Mouse (Mus musculus): ENCODE data around the gene Ankrd44. TPM values are rescaled to one million over a fixed set of nuclear protein-coding genes. Genes with fewer than 3 reads are reported as not detected.
A peak's percentile ranks its signal among the peaks of the same experiment; 100 is the strongest.

Ankrd44 gene
- total and polyA plus RNA-seq, 3 experiments = 10.2 to 10.7 (median 10.2) TPM

DNA sequence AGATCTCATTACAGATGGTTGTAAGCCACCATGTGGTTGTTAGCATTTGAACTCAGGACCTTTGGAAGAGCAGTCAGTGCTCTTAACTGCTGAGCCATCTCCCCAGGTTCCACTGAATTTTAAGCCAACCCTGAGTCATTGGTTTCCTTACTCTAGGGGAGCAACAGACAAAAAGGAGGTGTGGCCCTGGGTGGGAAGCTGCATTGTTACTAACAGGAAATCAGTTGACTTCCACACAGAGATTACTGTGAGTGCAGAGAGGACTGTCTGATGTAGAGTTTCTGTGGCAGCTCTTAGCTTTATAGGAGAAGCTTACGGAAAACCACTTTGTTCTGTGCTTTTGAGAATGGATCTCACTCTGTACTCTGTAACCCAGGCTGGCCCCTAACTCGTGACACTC is 8.7 kb upstream of the Ankrd44 start:
- peak in 1 of 2 experiments; percentile 17 for DNase-seq
- H3K9ac ChIP-seq (ENCODE audit: low read depth, low read length) = no peak overlapping the region
- intact Hi-C loops (cut with DNase I) = no loop called here
- H3K36me3 ChIP-seq (ENCODE audit: control insufficient read depth, insufficient read depth, low read length) = no peaks in the 10 kb centered on the region
- no peak overlapping the region for H3K27ac ChIP-seq
- peaks cover 1% of the 10 kb centered on the region for H3K4me1 ChIP-seq (ENCODE audit: control insufficient read depth, insufficient read depth, low read length)
- no peaks in the 10 kb centered on the region for H3K79me2 ChIP-seq (replicated peaks; ENCODE audit: control insufficient read depth, insufficient read depth, low read length)
- WGBS = 34% methylated on average over 2 of the region's 2 CpGs
- no peak for TF ChIP-seq CTCF (IDR thresholded peaks at IDR 0.05)
- no peak for TF ChIP-seq EP300 (IDR thresholded peaks at IDR 0.05; ENCODE audit: insufficient read depth, low read depth, low read length)
- TF ChIP-seq POLR2A (IDR thresholded peaks at IDR 0.05; ENCODE audit: insufficient read depth, low read depth, low read length) = no peak
- no peak overlapping the region for H3K4me3 ChIP-seq
- H3K27me3 ChIP-seq (ENCODE audit: control insufficient read depth, insufficient read depth, low read length) = no peaks in the 10 kb centered on the region

DNA sequence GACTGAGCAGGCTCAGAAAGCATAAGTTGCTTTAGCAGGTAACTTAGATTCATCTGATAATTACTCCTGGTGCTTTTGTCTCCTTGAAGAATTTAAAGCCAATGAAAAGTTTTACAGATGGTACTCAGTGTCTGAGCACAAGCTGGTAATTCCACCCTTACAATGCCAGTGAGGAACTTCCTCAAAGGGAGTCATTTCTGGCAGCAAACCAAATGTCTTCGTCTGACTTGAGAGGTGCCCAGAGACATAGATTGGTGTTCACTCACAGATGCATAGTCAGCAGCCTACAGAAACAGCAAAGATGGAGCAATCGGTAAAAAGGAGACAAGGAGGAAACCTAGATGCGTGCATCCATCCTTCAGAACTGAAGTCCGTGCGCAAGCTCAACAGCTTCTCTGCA is 7.5 kb upstream of the Ankrd44 start:
- no peak overlapping the region for H3K9ac ChIP-seq (ENCODE audit: low read depth, low read length)
- intact Hi-C loops (cut with DNase I) = no loop called here
- peaks cover 1% of the 10 kb centered on the region for H3K4me1 ChIP-seq (ENCODE audit: control insufficient read depth, insufficient read depth, low read length)
- TF ChIP-seq CTCF (IDR thresholded peaks at IDR 0.05) (no peak), EP300 (IDR thresholded peaks at IDR 0.05; ENCODE audit: insufficient read depth, low read depth, low read length) (no peak), POLR2A (IDR thresholded peaks at IDR 0.05; ENCODE audit: insufficient read depth, low read depth, low read length) (no peak)
- H3K36me3 ChIP-seq (ENCODE audit: control insufficient read depth, insufficient read depth, low read length) = no peaks in the 10 kb centered on the region
- H3K79me2 ChIP-seq (replicated peaks; ENCODE audit: control insufficient read depth, insufficient read depth, low read length) = no peaks in the 10 kb centered on the region
- WGBS = 80% methylated on average over 5 of the region's 5 CpGs
- H3K4me3 ChIP-seq = no peak overlapping the region
- H3K27me3 ChIP-seq (ENCODE audit: control insufficient read depth, insufficient read depth, low read length) = no peaks in the 10 kb centered on the region
- no peak overlapping the region for H3K27ac ChIP-seq
- DNase-seq = no peak

DNA sequence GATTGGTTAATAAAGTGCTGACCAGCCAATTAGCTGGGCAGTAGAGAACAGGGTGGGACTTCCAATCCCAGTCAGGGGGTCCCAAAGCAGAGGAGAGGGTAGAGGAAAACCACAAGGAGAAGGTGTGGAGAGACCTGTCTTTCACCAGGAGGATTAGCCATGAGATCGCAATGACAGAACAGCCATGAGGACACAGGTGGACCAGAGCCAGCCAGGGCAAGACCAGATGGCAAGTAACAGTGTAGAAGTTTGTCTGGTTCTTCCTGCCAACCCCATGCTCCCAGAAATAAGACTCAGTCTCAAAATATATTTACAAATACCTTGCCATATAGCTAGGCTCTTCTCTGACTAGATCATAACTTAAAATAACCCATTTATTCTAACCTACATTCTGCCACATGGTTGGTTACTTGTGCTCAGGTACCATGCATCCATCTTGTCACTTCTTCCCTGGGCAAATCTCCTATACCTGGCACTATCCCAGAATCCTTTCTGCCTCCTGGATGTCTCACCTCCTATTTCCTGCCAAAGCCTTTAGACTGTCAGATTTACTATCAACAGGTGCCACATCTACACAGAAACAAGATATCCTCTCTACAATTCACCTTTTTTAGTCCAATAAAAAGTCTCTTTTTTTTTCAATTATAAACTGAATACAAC is 6.4 kb upstream of the Ankrd44 start:
- Histone ChIP-seq H3K9ac (ENCODE audit: low read depth, low read length) (no peak overlapping the region), H3K4me3 (no peak overlapping the region), H3K27ac (no peak overlapping the region), H3K4me1 (ENCODE audit: control insufficient read depth, insufficient read depth, low read length) (peaks cover 1% of the 10 kb centered on the region), H3K79me2 (replicated peaks; ENCODE audit: control insufficient read depth, insufficient read depth, low read length) (no peaks in the 10 kb centered on the region), H3K27me3 (ENCODE audit: control insufficient read depth, insufficient read depth, low read length) (no peaks in the 10 kb centered on the region), H3K36me3 (ENCODE audit: control insufficient read depth, insufficient read depth, low read length) (no peaks in the 10 kb centered on the region)
- no peak for DNase-seq
- intact Hi-C loops (cut with DNase I) = no loop called here
- WGBS = 94% methylated on average over 1 of the region's 1 CpGs
- TF ChIP-seq CTCF (IDR thresholded peaks at IDR 0.05) (no peak), POLR2A (IDR thresholded peaks at IDR 0.05; ENCODE audit: insufficient read depth, low read depth, low read length) (no peak), EP300 (IDR thresholded peaks at IDR 0.05; ENCODE audit: insufficient read depth, low read depth, low read length) (no peak)

DNA sequence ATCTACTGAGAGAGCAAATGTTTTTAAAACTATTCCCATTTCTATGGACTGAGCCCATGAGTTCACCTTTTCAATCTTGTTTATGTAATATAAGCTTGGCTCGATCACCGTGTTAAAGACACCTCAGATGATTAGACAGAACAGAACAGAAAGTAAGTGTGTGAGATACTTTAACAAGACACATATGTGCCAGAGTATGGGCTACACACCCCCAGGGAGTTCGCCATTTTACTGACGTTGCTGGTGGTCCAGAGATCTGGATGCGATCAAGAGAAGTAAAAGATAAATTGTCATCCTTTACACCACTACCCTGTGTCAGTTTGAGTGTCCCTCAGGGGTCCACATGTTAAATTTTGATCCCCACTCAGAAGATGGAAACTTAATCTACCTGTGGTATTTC is 5.0 kb upstream of the Ankrd44 start:
- no peaks in the 10 kb centered on the region for H3K36me3 ChIP-seq (ENCODE audit: control insufficient read depth, insufficient read depth, low read length)
- no peak overlapping the region for H3K4me3 ChIP-seq
- no peaks in the 10 kb centered on the region for H3K79me2 ChIP-seq (replicated peaks; ENCODE audit: control insufficient read depth, insufficient read depth, low read length)
- no peak overlapping the region for H3K27ac ChIP-seq
- no peaks in the 10 kb centered on the region for H3K27me3 ChIP-seq (ENCODE audit: control insufficient read depth, insufficient read depth, low read length)
- intact Hi-C loops (cut with DNase I) = no loop called here
- 85% methylated on average over 5 of the region's 5 CpGs for WGBS
- DNase-seq = no peak
- TF ChIP-seq CTCF (IDR thresholded peaks at IDR 0.05) (no peak), EP300 (IDR thresholded peaks at IDR 0.05; ENCODE audit: insufficient read depth, low read depth, low read length) (no peak), POLR2A (IDR thresholded peaks at IDR 0.05; ENCODE audit: insufficient read depth, low read depth, low read length) (no peak)
- peaks cover 1% of the 10 kb centered on the region for H3K4me1 ChIP-seq (ENCODE audit: control insufficient read depth, insufficient read depth, low read length)
- H3K9ac ChIP-seq (ENCODE audit: low read depth, low read length) = no peak overlapping the region

DNA sequence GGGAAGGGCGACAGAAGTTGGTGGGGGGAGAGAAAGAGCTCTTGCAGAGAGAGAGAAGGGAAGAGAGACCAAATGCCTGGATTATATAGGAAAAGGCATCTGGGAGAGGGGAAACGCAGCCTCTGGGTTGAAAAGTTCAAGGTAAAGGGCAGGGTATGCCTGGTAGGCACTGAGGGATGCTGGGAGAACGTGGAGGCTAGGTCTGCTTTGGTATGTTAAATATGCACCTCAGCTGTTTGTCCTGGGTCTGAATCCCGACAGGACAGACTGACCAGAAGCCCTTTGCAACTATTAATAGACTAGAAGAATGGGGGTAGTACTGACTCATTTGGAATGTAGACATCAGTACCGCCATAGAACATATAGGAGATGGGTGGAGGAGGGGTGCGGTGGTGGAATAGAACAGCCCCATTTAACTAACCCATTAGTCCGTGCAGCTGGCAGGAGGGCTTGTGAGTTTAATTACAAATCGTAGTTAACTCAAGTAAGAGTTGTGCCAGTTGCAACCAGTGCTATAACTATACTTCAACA is 4.5 kb upstream of the Ankrd44 start:
- Histone ChIP-seq H3K27me3 (ENCODE audit: control insufficient read depth, insufficient read depth, low read length) (no peaks in the 10 kb centered on the region), H3K9ac (ENCODE audit: low read depth, low read length) (no peak overlapping the region), H3K27ac (no peak overlapping the region), H3K36me3 (ENCODE audit: control insufficient read depth, insufficient read depth, low read length) (no peaks in the 10 kb centered on the region), H3K79me2 (replicated peaks; ENCODE audit: control insufficient read depth, insufficient read depth, low read length) (peaks cover 1% of the 10 kb centered on the region), H3K4me1 (ENCODE audit: control insufficient read depth, insufficient read depth, low read length) (peaks cover 1% of the 10 kb centered on the region), H3K4me3 (no peak overlapping the region)
- no peak for DNase-seq
- WGBS = 59% methylated on average over 8 of the region's 8 CpGs
- intact Hi-C loops (cut with DNase I) = no loop called here
- TF ChIP-seq POLR2A (IDR thresholded peaks at IDR 0.05; ENCODE audit: insufficient read depth, low read depth, low read length) = no peak
- TF ChIP-seq EP300 (IDR thresholded peaks at IDR 0.05; ENCODE audit: insufficient read depth, low read depth, low read length) = no peak

DNA sequence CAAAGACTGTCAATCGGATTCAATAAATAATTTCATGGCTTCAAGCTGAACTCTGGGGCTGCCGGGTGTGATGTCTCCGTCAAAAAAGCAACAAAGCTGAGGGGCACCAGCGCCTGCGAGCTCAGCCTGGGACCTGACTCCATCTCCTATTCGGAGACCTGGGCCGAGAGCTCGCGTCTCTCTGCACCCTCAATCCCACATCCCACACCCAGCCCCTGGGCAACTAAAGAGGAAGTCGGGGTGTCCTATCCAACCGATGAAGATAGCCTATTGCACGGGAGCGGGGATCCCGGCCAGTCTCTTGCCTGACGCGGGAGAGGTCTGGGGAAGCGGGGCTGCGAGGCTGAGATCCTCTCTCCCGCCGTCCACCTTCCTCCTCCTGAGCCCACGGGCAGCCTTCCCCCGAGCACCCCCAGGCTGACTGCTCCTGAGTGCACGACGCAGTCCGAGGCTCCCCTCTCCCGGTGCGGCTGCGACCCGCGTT is 694 bp downstream of the Ankrd44 start:
- 3% methylated on average over 30 of the region's 30 CpGs for WGBS
- no peaks in the 10 kb centered on the region for H3K27me3 ChIP-seq (ENCODE audit: control insufficient read depth, insufficient read depth, low read length)
- peaks cover 7% of the 10 kb centered on the region for H3K4me1 ChIP-seq (ENCODE audit: control insufficient read depth, insufficient read depth, low read length)
- DNase-seq = peak; percentile 61 to 73
- H3K9ac ChIP-seq (ENCODE audit: low read depth, low read length) = peak overlapping the region; percentile 100
- peaks cover 5% of the 10 kb centered on the region for H3K79me2 ChIP-seq (replicated peaks; ENCODE audit: control insufficient read depth, insufficient read depth, low read length)
- H3K4me3 ChIP-seq = peak overlapping the region; percentile 90
- TF ChIP-seq POLR2A (IDR thresholded peaks at IDR 0.05; ENCODE audit: insufficient read depth, low read depth, low read length) = no peak
- TF ChIP-seq EP300 (IDR thresholded peaks at IDR 0.05; ENCODE audit: insufficient read depth, low read depth, low read length) = no peak
- no peak for TF ChIP-seq CTCF (IDR thresholded peaks at IDR 0.05)
- H3K27ac ChIP-seq = peak overlapping the region; percentile 88
- intact Hi-C loops (cut with DNase I) = no loop called here
- peaks cover 3% of the 10 kb centered on the region; the same call in 1 of the 2 replicates for H3K36me3 ChIP-seq (ENCODE audit: control insufficient read depth, insufficient read depth, low read length)

Measured in heart, adult 2 months (tissue).